Mouse (Mus musculus) spleen, postnatal 14 days (tissue): ENCODE measurements around the gene Zbtb37.
"Not testable (repeated sequence)": the region's sequence is repeated elsewhere in the genome, so short reads cannot be mapped to it uniquely, and the experiment has no call there.

Source experiments
- DNase-seq, 2 experiments: peaks; one replicate each; pipeline ENCODE4 v3.0.0; 2021 to 2022; ENCODE audit warnings: low spot score in 2 of 2

The Zbtb37 gene

GRCm38 (mm10) chr1:161032345-161032744 is 2.3 kb downstream of the Zbtb37 start:
- no peak for DNase-seq

DNA sequence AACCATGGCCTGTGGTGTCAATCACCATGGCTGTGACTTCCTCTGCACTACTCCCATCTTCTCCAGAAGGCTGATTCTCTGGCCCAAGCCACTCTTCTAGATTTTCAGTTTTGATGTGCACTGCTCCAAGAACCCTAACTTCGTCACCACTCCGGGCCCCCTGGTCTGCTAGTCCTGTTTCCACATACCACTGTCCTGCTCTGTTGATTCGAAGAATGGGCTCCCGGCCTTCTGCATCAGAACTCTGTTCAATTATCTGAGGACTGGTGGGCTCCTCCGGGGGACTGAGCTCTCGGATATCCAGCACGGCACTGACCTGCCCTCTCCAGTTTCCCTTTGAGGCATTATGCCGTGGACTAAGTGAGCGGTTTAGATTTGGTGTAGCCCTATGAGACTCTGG is 2.8 kb downstream of the Zbtb37 start:
- DNase-seq, result no peak

DNA sequence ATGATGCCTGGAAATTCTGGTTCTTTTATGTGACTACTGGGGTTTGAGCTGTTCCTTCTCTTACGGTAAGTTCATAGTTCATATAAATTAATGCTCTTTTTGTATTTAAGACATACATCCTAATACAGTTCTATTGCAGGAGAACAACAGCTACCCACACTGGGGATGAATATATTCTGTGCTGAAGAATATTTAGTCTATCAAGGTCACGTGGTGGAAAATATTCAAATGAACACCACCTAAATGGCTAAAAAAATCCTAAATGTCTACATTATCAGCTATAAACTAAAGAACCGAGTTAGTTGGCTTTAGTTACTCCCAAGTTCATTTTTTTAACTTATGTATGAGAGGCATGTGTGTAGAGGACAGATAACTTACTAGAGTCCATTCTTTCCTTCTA is 4.6 kb downstream of the Zbtb37 start:
- DNase-seq, result no peak

GRCm38 (mm10) chr1:161028427-161028826 is 6.2 kb downstream of the Zbtb37 start:
- not testable (repeated sequence) for DNase-seq

- DNase-seq, result no peak
These were observed 7.5 kb downstream of the Zbtb37 start for GRCm38 (mm10) chr1:161027196-161027595.

- DNase-seq, result no peak
These were observed 9.0 kb downstream of the Zbtb37 start for GRCm38 (mm10) chr1:161025410-161026210.

- no peak for DNase-seq
These were observed 14.6 kb downstream of the Zbtb37 start for GRCm38 (mm10) chr1:161020051-161020450.

- DNase-seq, result no peak
These were observed 18.3 kb downstream of the Zbtb37 start for GRCm38 (mm10) chr1:161016378-161016777.

DNA sequence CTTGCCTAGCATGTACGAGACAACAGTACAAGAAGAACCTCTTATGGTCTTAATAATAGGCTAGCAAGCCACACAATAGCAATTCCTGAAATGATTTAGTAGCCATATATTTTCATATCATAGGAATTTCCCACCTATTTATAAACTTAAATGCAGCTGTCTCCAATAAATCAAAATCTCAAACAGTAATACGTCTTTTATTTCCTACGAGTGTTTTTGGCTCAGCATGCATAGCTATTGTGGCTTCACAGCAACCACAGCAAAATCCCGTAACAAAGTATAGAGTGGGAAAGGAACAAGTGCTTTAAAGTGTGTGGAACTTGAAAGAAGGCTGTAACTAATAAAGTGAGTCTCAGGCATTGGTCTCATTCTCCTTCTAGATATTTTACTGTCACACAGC is 24.2 kb downstream of the Zbtb37 start:
- no peak for DNase-seq

- no peak for DNase-seq
These were observed 26.6 kb downstream of the Zbtb37 start for GRCm38 (mm10) chr1:161008038-161008437.

DNA sequence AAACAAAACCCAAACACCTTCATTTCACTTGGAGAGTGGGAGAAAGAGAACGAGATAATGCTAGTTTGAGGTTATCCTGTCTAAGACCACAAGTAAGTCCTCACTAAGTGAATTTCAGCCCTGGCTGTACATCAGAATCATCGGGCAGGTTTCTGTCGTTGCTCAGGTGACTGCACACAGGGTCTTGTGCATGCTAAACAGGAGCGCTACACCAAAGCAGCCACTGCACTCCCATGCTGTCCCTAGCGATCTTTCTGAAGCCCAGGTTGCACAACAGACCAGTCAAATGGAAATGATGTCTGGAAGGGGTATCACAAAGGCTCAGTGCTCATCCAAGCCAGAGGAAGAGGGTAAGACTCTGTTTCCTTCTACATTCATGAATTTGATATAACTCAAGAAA is 28.2 kb downstream of the Zbtb37 start:
- no peak for DNase-seq

GRCm38 (mm10) chr1:161005526-161005925 is 29.1 kb downstream of the Zbtb37 start:
- no peak for DNase-seq

DNA sequence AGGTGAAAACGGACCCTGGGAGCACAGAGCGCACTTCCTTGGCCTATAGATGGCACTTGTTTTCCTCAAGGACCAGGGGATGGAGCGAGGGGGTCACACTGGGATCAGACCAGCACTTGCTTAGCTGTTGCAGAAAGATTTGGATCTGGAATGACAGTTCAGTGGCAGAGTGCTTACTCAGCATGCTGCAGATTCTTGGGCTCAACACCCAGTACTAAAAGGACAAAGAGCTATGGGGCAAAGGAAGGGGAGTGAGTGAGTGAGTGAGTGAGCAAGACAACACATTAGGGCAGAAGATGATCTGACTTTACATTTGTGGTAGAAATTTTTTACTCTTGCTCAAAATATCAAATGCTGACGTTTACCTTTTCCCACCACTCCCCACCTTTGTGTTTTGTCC is 29.7 kb downstream of the Zbtb37 start:
- DNase-seq, result no peak

- DNase-seq, result no peak
These were observed 40.8 kb downstream of the Zbtb37 start for GRCm38 (mm10) chr1:160993851-160994250.

- DNase-seq, result no peak
These were observed 45.3 kb downstream of the Zbtb37 start for GRCm38 (mm10) chr1:160989395-160989794.

- DNase-seq, result no peak
These were observed 47.6 kb downstream of the Zbtb37 start for GRCm38 (mm10) chr1:160986881-160987635.

- no peak for DNase-seq
These were observed 49.2 kb downstream of the Zbtb37 start for GRCm38 (mm10) chr1:160985477-160985876.

- not testable (repeated sequence) for DNase-seq
These were observed 49.9 kb downstream of the Zbtb37 start for GRCm38 (mm10) chr1:160984731-160985130.

DNA sequence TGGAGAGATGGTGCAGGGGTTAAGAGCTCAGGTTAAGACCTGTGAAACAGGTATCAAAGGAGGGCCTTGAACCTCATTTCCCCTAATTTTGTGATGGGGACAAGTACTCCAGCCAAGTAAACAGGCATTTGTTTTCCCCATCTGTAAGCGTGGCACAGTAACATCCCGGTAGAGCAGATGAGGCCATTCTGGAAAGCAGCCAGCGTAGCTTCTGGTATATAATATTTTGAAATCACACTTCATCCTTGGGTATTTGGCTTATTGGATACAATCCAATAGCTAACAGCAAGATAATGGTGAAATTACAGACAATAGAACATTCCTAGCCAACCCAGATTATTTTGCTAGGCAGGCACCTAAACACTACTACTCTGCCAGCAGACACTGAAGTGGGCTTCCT is 51.8 kb downstream of the Zbtb37 start:
- DNase-seq, result no peak

DNA sequence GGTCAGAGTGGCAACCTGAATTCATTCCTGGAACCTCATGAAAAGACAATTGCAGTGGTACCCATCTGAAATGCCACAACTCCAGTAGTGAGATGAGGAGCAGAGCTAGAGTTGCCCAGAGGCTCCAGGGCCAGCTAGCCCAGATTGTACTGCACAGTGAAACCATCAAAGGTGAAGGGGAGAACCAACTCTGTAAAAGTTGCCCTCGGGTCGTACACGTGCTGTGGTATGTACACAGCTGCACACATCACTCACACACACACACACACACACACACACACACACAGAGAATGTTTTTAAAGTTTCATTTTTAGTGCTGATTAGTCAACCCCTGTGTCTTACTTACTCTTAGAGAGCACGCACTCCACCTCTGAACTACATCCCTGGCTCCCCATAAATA is 53.3 kb downstream of the Zbtb37 start:
- no peak for DNase-seq

- no peak for DNase-seq
These were observed 54.0 kb downstream of the Zbtb37 start for GRCm38 (mm10) chr1:160980537-160981234.

- no peak for DNase-seq
These were observed 54.6 kb downstream of the Zbtb37 start for GRCm38 (mm10) chr1:160980021-160980420.
